Mouse (Mus musculus): ENCODE data around the gene Shisal2b. TPM values are rescaled to one million over a fixed set of nuclear protein-coding genes. Genes with fewer than 3 reads are reported as not detected.
"Not testable (repeated sequence)": the region's sequence is repeated elsewhere in the genome, so short reads cannot be mapped to it uniquely, and the experiment has no call there.

The Shisal2b gene
- total RNA-seq (2014; fragmentation: Nextera tagmentation) (not detected in 2 replicates), total RNA-seq (2017) (not detected in 2 replicates), polyA plus RNA-seq (2012) (not detected in 2 replicates)

DNA sequence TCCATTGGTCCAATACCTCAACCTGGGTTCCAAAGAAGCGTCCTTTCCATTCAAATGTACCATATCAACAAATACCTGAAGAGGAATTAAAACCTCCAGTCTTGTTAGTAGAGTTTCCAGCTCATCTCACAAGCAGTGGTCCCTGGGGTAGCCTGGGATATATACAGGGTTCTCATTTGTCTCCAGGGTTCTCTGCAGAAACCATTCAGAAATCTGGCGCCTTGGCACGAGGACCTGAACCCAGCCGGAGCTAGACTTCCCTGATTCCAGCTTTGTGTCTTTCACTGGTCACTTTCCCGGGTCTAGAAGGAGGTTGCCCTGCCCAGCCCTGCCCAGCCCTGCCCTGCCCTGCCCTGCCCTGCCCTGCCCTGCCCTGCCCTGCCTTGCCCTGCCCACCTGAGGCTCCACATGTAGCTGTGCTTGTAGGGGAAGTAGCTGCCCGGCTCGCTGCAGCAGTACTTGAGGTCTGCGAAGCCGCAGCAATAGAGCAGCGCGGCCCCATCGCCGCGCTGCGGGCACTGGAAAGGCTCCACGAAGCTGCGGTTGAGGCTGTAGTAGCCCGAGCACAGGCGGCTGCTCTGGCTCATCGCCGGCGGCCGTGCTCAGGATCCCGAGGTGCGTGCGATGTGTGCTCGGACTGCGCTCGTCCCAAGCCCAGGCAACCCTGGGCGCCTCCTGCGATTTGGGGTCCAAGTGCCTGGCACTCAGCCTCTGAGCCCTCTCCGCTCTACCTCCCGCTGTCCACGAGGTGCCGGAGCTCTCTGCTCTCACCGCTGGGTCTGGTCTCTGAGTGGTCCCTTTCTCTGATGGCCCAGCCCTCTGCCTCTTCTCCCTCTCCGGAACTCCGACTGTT, at the start of gene Shisal2b:
Gene Shisal2b (minus strand): TSS at position 767 of the 853 bp plus-strand sequence.
- DNase-seq (ENCODE audit: low spot score), result no peak
- H3K9me3 ChIP-seq (replicated peaks), result no peaks in the 10 kb centered on the region
- ATAC-seq (ENCODE audit: extremely low read depth, insufficient number of reproducible peaks, low FRiP score, poor library complexity, severe bottlenecking), result no peak

GRCm38 (mm10) chr13:104911626-104912025, 47.9 kb upstream of the Shisal2b start:
- not testable (repeated sequence) for H3K36me3 ChIP-seq (replicated peaks); H3K4me1 ChIP-seq (ENCODE audit: insufficient read depth, low read depth, low read length); H3K4me3 ChIP-seq (ENCODE audit: low read depth, low read length); ATAC-seq (ENCODE audit: extremely low read depth, insufficient number of reproducible peaks, low FRiP score, poor library complexity, severe bottlenecking); H3K27me3 ChIP-seq (ENCODE audit: insufficient read depth, low read length); DNase-seq (ENCODE audit: low spot score); H3K9me3 ChIP-seq (replicated peaks)

More for the DNA sequence above, at the start of gene Shisal2b:
- 0 out of 2 replicates have a peak, but pooled peaks cover 2% of the 10 kb centered on the region for H3K4me1 ChIP-seq (ENCODE audit: insufficient read depth, low read depth, low read length)
- no peaks in the 10 kb centered on the region for H3K36me3 ChIP-seq (replicated peaks)
- H3K27me3 ChIP-seq (ENCODE audit: insufficient read depth, low read length), result peaks cover 21% of the 10 kb centered on the region
- no peak within 1 kb of the TSS for H3K4me3 ChIP-seq (ENCODE audit: low read depth, low read length)
- TF ChIP-seq TAL1 (conservative IDR thresholded peaks at IDR 0.05; ENCODE audit: low read depth, low read length) (no peak), CTCF (IDR thresholded peaks at IDR 0.05; ENCODE audit: low read depth, low read length) (no peak), GATA1 (IDR thresholded peaks at IDR 0.05; ENCODE audit: borderline replicate concordance, low read length) (no peak), POLR2AphosphoS5 (IDR thresholded peaks at IDR 0.05; ENCODE audit: insufficient replicate concordance, low read depth, low read length) (no peak), GATA2 (IDR thresholded peaks at IDR 0.05; ENCODE audit: borderline replicate concordance, low read depth, low read length) (no peak)

GRCm38 (mm10) chr13:104911006-104911405, 47.3 kb upstream of the Shisal2b start:
- ATAC-seq (ENCODE audit: extremely low read depth, insufficient number of reproducible peaks, low FRiP score, poor library complexity, severe bottlenecking); H3K36me3 ChIP-seq (replicated peaks); H3K27me3 ChIP-seq (ENCODE audit: insufficient read depth, low read length); H3K9me3 ChIP-seq (replicated peaks); H3K4me3 ChIP-seq (ENCODE audit: low read depth, low read length); DNase-seq (ENCODE audit: low spot score); H3K4me1 ChIP-seq (ENCODE audit: insufficient read depth, low read depth, low read length): not testable (repeated sequence)

GRCm38 (mm10) chr13:104908691-104909090, 45.0 kb upstream of the Shisal2b start:
- DNase-seq (ENCODE audit: low spot score) (no peak), ATAC-seq (ENCODE audit: extremely low read depth, insufficient number of reproducible peaks, low FRiP score, poor library complexity, severe bottlenecking) (no peak)
- Histone ChIP-seq H3K9me3 (replicated peaks) (no peaks in the 10 kb centered on the region), H3K36me3 (replicated peaks) (no peaks in the 10 kb centered on the region), H3K27me3 (ENCODE audit: insufficient read depth, low read length) (no peaks in the 10 kb centered on the region), H3K4me3 (ENCODE audit: low read depth, low read length) (no peak overlapping the region), H3K4me1 (ENCODE audit: insufficient read depth, low read depth, low read length) (no peaks in the 10 kb centered on the region)
- TF ChIP-seq CTCF (IDR thresholded peaks at IDR 0.05; ENCODE audit: low read depth, low read length) (no peak), GATA2 (IDR thresholded peaks at IDR 0.05; ENCODE audit: borderline replicate concordance, low read depth, low read length) (no peak), TAL1 (conservative IDR thresholded peaks at IDR 0.05; ENCODE audit: low read depth, low read length) (no peak), GATA1 (IDR thresholded peaks at IDR 0.05; ENCODE audit: borderline replicate concordance, low read length) (no peak), POLR2AphosphoS5 (IDR thresholded peaks at IDR 0.05; ENCODE audit: insufficient replicate concordance, low read depth, low read length) (no peak)

GRCm38 (mm10) chr13:104894771-104895170, 31.1 kb upstream of the Shisal2b start:
- peaks cover 9% of the 10 kb centered on the region; the same call in 1 of the 2 replicates for H3K4me1 ChIP-seq (ENCODE audit: insufficient read depth, low read depth, low read length)
- no peak for DNase-seq (ENCODE audit: low spot score)
- no peak overlapping the region for H3K4me3 ChIP-seq (ENCODE audit: low read depth, low read length)
- no peaks in the 10 kb centered on the region for H3K9me3 ChIP-seq (replicated peaks)
- TF ChIP-seq GATA2 (IDR thresholded peaks at IDR 0.05; ENCODE audit: borderline replicate concordance, low read depth, low read length), result no peak
- no peak for TF ChIP-seq CTCF (IDR thresholded peaks at IDR 0.05; ENCODE audit: low read depth, low read length)
- TF ChIP-seq TAL1 (conservative IDR thresholded peaks at IDR 0.05; ENCODE audit: low read depth, low read length), result no peak
- TF ChIP-seq GATA1 (IDR thresholded peaks at IDR 0.05; ENCODE audit: borderline replicate concordance, low read length), result no peak
- TF ChIP-seq POLR2AphosphoS5 (IDR thresholded peaks at IDR 0.05; ENCODE audit: insufficient replicate concordance, low read depth, low read length), result no peak
- peaks cover 9% of the 10 kb centered on the region for H3K27me3 ChIP-seq (ENCODE audit: insufficient read depth, low read length)
- no peaks in the 10 kb centered on the region for H3K36me3 ChIP-seq (replicated peaks)
- no peak for ATAC-seq (ENCODE audit: extremely low read depth, insufficient number of reproducible peaks, low FRiP score, poor library complexity, severe bottlenecking)

- Histone ChIP-seq H3K4me3 (ENCODE audit: low read depth, low read length) (no peak overlapping the region), H3K4me1 (ENCODE audit: insufficient read depth, low read depth, low read length) (no peaks in the 10 kb centered on the region), H3K36me3 (replicated peaks) (no peaks in the 10 kb centered on the region), H3K27me3 (ENCODE audit: insufficient read depth, low read length) (peaks cover 12% of the 10 kb centered on the region), H3K9me3 (replicated peaks) (no peaks in the 10 kb centered on the region)
- TF ChIP-seq POLR2AphosphoS5 (IDR thresholded peaks at IDR 0.05; ENCODE audit: insufficient replicate concordance, low read depth, low read length), result no peak
- no peak for TF ChIP-seq GATA2 (IDR thresholded peaks at IDR 0.05; ENCODE audit: borderline replicate concordance, low read depth, low read length)
- no peak for TF ChIP-seq TAL1 (conservative IDR thresholded peaks at IDR 0.05; ENCODE audit: low read depth, low read length)
- no peak for TF ChIP-seq GATA1 (IDR thresholded peaks at IDR 0.05; ENCODE audit: borderline replicate concordance, low read length)
- ATAC-seq (ENCODE audit: extremely low read depth, insufficient number of reproducible peaks, low FRiP score, poor library complexity, severe bottlenecking), result no peak
- DNase-seq (ENCODE audit: low spot score), result no peak
These were observed 28.6 kb upstream of the Shisal2b start for GRCm38 (mm10) chr13:104892337-104892736.
